Mouse (Mus musculus): ENCODE data around the gene Ankrd28.

- no peak for TF ChIP-seq CTCF (IDR thresholded peaks at IDR 0.05; ENCODE audit: low read depth)
- no peak for TF ChIP-seq EP300 (IDR thresholded peaks at IDR 0.05; ENCODE audit: low read depth)
Observed at GRCm38 (mm10) chr14:31652106-31652505, 178.3 kb downstream of the Ankrd28 start.

Data from liver, postnatal 0 days (tissue).